Mouse (Mus musculus) CD4-positive, CD25-positive, alpha-beta regulatory T cell, adult 4 months (primary cell): ENCODE measurements around the gene Ptpra. TPM values are rescaled to one million over a fixed set of nuclear protein-coding genes. Genes with fewer than 3 reads are reported as not detected.
"Not testable (repeated sequence)": the region's sequence is repeated elsewhere in the genome, so short reads cannot be mapped to it uniquely, and the experiment has no call there.

Experiments
- ATAC-seq: one replicate; pipeline ENCODE4 v1.8.0; 2017
- polyA plus RNA-seq, 2 experiments: library from polyadenylated mRNA; unstranded; fragments of 100-300 nt; shearing (Covaris generic); gene quantifications; one replicate each; pipeline ENCODE4 v1.2.1; 2017

Ptpra gene
- polyA plus RNA-seq, 2 experiments from 2014 or later = 62.5 to 63.1 TPM

GRCm38 (mm10) chr2:130563212-130564055 is 113.4 kb downstream of the Ptpra start, which contains the start of gene Mrps26:
Gene Mrps26, plus strand, starts transcription at chr2:130563742.
- ATAC-seq = peak; percentile 99

- no peak for ATAC-seq
Measured at GRCm38 (mm10) chr2:130564063-130564462, 114.0 kb downstream of the Ptpra start.

GRCm38 (mm10) chr2:130564983-130565382 is 114.9 kb downstream of the Ptpra start:
- no peak for ATAC-seq

GRCm38 (mm10) chr2:130568921-130569320 is 118.8 kb downstream of the Ptpra start:
- ATAC-seq = no peak

GRCm38 (mm10) chr2:130569926-130570325 is 119.8 kb downstream of the Ptpra start:
- no peak for ATAC-seq

- no peak for ATAC-seq
Measured at GRCm38 (mm10) chr2:130574960-130575359, 124.9 kb downstream of the Ptpra start.

- no peak for ATAC-seq
Measured at GRCm38 (mm10) chr2:130575873-130576272, 125.8 kb downstream of the Ptpra start, which contains the start of gene Oxt. Gene Oxt, plus strand, starts transcription at chr2:130576173.

GRCm38 (mm10) chr2:130576564-130576963 is 126.5 kb downstream of the Ptpra start:
- ATAC-seq = not testable (repeated sequence)

- ATAC-seq = no peak
Measured at GRCm38 (mm10) chr2:130577021-130577420, 126.9 kb downstream of the Ptpra start.

GRCm38 (mm10) chr2:130577632-130578031 is 127.6 kb downstream of the Ptpra start:
- peak; percentile 55 for ATAC-seq

- peak; percentile 80 for ATAC-seq
Measured at GRCm38 (mm10) chr2:130578148-130578547, 128.1 kb downstream of the Ptpra start.

GRCm38 (mm10) chr2:130579791-130580190 is 129.7 kb downstream of the Ptpra start:
- ATAC-seq = no peak

GRCm38 (mm10) chr2:130581201-130581600 is 131.1 kb downstream of the Ptpra start:
- ATAC-seq = no peak

- ATAC-seq = no peak
Measured at GRCm38 (mm10) chr2:130582552-130582951, 132.5 kb downstream of the Ptpra start, which contains the start of gene Avp. Gene Avp, minus strand, starts transcription at chr2:130582554.

GRCm38 (mm10) chr2:130583902-130584560 is 134.0 kb downstream of the Ptpra start:
- no peak for ATAC-seq

GRCm38 (mm10) chr2:130586016-130586415 is 135.9 kb downstream of the Ptpra start:
- no peak for ATAC-seq

GRCm38 (mm10) chr2:130588373-130588772 is 138.3 kb downstream of the Ptpra start:
- no peak for ATAC-seq

GRCm38 (mm10) chr2:130589157-130589556 is 139.1 kb downstream of the Ptpra start:
- no peak for ATAC-seq

- no peak for ATAC-seq
Measured at GRCm38 (mm10) chr2:130589761-130590160, 139.7 kb downstream of the Ptpra start.

GRCm38 (mm10) chr2:130591016-130591415 is 140.9 kb downstream of the Ptpra start:
- no peak for ATAC-seq

GRCm38 (mm10) chr2:130595596-130595995 is 145.5 kb downstream of the Ptpra start:
- no peak for ATAC-seq

- peak; percentile 49 for ATAC-seq
Measured at GRCm38 (mm10) chr2:130597601-130598010, 147.5 kb downstream of the Ptpra start.

- no peak for ATAC-seq
Measured at GRCm38 (mm10) chr2:130598399-130598798, 148.3 kb downstream of the Ptpra start.

GRCm38 (mm10) chr2:130602195-130602594 is 152.1 kb downstream of the Ptpra start:
- ATAC-seq = no peak
